Mouse (Mus musculus) left cerebral cortex, postnatal 36 days (tissue): ENCODE measurements at regions not wholly inside any gene's neighbourhood (a gene's known extent, or its start where the extent isn't known, plus 50 kb on each side); places are given as distances from the start of the nearest gene placed in this dataset.

Experiments
- DNase-seq, 2 experiments: peaks; one replicate each; pipeline ENCODE4 v3.0.0; 2021 to 2022; ENCODE audit warnings: low spot score in 2 of 2, mixed read lengths in 1 of 2
- intact Hi-C: fragments of 180-260 bp; cut with DNase I; formaldehyde crosslinking; loops from one replicate; pipeline ENCODE4 v1.15.1; 2025

DNA sequence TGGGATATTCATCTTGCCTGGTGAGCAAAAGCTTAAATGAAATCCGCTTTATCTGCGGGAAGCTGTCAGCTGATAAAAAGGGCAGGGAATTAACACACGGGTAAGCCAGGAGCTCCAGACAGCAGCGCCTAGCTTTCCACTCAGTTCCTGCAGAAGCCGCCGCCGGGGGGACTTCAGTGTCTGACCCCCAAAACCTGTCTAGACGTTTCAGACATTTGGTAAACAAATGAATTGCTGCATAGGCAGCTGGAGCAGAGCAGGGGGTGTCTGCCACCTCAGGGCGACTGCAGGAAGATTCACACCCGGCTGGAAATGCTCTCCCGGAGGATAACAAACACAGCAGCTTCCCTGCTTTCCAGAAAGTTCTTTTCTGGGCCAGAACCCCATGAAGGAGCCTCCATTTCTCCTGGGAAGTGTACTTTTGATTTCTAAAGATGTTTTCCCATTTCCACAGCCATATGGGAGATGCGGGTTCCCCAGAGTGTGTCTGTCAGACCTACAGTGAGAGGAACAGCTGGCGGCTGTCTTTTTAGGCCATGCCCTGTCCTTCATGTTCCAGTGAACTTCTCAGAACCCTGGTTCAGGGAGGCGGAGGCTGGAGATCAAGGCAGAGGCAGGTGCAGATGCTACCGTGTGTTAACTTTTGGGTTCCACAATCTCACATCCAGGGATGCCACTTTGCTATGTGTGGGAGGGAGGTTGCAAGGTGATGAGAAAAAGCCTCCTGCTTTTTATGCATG is 58.7 kb upstream of the Pmepa1 start:
- intact Hi-C loops: loop anchor here (10.0 kb wide), 1 partner anchor 210 kb away; no protein-coding TSS in a partner anchor
- DNase-seq: no peak

DNA sequence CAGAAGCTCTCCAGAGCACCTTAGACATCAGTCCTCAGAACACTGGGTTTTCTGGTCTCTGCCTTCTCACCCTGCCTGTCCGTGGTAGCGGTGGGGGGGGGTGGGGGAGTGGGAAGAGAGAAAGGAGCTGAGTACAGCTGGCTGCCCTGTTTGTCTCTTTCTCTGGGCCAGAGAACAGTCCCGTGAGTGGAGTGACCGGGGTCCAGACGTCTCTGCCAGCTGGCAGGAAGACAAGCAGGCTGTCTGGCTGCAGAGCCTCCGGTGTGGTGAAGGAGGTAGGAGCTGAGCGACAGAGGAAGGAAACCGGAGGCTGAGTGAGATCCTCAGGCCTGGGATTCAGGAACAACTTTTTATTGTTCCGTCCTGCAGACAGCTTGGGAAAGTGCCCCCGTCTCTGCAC is 59.5 kb upstream of the Pmepa1 start:
- intact Hi-C loops: loop anchor here (10.0 kb wide), 1 partner anchor 209 kb away; no protein-coding TSS in a partner anchor
- DNase-seq: peak; percentile 20 to 31

DNA sequence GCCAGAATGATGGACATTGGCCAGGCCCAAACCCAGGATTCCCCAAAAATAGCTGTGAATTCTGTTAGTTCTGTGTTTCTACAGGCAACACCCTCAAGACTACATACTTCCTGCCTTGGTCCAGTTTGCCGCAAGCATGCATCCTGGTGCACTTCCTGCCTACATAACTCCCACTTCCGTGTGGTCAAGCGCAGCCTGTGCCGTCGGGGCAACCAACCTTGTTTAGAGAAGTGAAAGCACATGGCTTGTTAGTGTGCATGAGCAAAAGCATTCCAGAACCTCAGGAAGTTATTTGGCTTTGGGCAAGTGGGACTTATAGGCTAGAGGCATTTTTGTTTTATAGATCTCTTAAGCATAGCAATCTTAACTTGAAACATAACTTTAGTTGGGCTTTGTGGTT is 61.3 kb upstream of the Pmepa1 start:
- intact Hi-C loops: loop anchor here (10.0 kb wide), 1 partner anchor 207 kb away; no protein-coding TSS in a partner anchor
- no peak for DNase-seq

DNA sequence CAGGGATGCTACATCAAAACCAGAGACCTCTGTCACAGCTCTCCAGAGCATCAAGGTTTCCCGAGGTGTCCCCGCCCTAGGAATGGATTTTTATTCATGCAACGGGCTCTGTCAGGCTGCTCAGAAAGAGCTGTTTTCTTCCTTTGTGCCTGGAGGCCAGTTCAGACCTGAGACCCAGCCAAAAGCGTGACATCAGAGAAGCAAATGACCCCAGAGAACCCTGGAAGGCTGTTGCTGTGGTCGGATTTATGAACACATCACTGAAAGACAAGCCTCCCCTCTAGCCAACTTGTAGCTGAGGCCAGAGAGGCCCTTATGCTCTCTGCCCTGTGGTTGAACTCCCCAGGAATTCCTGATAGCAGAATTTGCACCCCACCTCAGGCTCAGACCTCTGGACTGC is 62.3 kb upstream of the Pmepa1 start:
- no peak for DNase-seq
- intact Hi-C loops: loop anchor here (10.0 kb wide), 1 partner anchor 206 kb away; no protein-coding TSS in a partner anchor

DNA sequence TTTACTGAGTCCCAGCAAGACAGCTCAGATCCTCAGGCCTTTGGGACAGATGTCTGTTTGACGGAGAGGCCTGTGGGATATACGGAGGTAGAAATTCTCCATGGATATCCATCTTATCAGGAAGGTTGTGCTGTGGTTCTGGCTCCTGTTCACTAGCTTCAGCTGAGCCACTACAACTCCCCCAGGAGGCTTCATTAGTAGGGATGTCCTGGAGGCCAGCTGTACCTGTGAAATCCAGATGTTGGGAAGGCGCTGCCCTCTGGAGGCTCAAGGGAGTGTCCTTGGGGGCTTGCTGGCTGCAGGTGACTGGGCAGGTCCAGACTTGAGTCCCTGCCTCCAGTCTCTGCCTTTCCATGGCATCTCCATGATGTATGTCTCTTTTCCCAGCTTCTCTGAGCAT is 62.9 kb upstream of the Pmepa1 start:
- intact Hi-C loops: loop anchor here (10.0 kb wide), 1 partner anchor 206 kb away; no protein-coding TSS in a partner anchor
- DNase-seq: no peak

DNA sequence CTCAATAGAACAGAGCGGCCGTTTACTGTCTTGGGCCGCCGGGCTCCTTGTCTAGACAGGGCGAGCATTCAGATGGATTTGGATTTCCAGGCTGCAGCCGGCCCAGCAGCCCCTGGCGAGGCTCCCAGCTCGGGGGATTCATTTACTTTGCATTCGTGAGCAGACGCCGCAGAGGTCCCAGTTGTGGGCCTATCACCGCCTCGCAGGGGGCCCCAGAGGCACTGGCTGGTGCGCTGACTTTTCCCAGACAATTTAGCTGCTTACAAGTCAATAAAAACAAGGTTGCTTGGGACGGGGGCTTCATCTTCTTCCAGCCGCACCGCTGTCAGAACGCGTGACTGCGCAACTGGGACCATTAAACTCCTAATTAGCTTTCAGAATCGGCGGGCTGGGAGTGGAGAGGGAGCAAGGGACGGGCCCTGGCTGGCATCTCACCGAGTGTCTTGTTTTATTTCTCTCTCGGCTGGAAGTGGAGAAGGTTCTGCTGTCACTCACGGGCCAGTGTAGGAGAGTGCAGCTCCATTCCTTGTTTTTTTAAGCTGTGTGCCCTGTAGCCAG is 63.8 kb upstream of the Pmepa1 start:
- no peak for DNase-seq
- intact Hi-C loops: no loop called here

DNA sequence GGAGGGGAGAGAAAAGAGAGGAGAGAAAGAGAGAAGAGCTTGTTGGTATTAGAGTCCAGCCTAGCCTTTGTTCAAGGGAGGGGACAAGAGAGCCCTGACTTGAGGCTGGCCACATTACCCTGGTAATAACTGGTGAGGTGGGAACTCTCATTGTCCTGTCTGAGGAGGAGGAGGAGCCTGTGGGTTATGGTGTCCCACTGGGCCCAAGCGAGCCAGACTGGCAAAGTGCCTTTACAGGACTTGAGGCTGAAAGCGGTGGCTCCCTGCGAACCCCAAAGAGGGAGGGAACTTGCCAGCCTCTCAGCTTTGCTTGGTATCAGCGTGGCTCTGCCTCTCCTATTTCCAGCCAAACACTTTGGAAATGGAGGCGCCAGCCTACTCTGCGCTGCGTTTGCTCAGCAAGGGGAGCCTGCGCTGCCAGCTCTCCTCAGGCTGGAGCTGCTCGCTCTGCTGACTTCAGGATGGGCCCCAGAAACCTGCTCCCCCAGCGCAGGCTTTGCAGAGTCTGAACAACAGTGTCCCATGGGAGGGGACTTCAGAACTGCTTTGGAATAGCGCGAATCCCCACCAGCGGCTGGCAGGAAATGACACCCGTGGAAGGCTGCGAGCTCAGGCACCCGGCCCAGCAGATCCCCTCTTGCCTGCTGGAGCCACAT is 66.4 kb upstream of the Pmepa1 start:
- intact Hi-C loops: no loop called here
- no peak for DNase-seq

DNA sequence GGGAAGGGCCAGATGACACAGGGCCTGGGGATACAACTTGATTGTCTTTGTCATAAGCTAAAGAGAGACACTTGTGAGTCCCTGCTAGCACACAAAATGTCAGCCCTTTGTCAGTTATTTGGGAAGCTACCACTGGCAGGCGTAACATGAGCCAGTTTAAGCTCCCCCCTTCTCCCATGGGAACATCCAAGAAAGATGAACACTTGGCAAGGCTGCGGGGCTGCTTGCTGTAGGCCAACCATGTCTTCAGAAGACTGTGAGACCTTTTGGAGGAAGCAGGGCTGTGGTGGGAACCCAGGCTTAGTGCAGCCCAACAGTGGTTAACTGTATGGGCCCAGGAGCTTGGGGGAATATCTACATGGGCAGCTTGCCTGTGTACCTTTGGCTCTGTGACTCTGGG is 67.3 kb upstream of the Pmepa1 start:
- no peak for DNase-seq
- intact Hi-C loops: no loop called here

DNA sequence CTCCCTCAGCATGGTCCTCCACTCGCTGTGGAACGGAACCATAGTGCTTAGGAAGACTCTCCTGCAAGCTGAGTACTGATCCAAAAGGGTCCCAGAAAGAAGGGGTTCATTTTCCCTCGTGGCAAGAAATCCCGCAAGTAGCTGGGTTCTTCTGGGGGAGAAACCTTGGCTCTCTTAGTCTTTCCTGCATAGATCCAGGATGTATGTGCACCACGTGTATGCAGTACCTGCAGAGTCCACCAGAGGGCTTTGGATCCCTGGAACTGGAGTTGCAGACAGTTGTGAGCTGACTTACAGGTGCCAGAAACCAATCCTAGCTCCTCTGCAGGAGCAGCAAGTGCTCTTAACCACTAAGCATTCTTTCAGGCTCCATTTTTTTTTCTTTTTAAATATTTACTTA is 67.9 kb upstream of the Pmepa1 start:
- intact Hi-C loops: no loop called here

DNA sequence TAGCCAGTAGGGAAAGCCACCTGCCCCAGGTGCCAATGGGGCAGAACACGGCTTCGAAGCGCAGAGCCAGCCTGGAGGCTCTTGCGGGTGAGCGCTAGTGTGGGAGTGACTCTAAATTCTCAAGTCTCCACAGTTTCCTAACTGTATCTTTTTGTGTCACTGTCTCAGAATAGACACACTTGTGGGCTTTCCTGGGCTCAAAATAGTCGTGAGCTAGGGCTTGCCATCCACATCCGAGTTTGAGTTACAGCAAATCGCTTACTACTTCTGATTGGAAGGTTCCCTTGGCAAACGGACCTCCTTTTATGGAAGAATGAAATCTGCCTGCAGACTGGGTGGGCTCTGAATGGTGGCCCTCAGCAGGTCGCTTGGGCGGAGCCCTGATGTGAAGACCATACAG is 71.0 kb upstream of the Pmepa1 start:
- DNase-seq: peak; percentile 37 to 65
- intact Hi-C loops: no loop called here

More for the DNA sequence above, 67.9 kb upstream of the Pmepa1 start:
- DNase-seq: no peak

DNA sequence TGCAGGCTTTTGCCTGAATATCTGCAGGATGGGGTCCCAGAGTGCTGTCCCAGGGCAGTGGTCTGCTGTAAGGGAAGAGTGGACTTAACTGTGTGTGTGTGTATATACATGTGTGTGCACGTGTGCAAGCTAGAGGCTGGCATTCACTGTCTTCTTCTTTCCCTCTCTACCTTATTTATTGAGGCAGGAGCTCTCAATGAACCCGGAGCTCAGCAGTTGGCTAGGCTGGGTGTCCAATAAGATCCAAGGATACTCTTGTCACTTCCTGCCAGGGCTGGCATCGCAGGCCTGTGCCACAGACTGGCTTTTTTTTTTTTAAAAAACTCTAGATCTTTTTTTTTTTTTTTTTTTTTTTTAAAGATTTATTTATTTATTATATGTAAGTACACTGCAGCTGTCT is 72.4 kb upstream of the Pmepa1 start:
- intact Hi-C loops: no loop called here
- DNase-seq: no peak

DNA sequence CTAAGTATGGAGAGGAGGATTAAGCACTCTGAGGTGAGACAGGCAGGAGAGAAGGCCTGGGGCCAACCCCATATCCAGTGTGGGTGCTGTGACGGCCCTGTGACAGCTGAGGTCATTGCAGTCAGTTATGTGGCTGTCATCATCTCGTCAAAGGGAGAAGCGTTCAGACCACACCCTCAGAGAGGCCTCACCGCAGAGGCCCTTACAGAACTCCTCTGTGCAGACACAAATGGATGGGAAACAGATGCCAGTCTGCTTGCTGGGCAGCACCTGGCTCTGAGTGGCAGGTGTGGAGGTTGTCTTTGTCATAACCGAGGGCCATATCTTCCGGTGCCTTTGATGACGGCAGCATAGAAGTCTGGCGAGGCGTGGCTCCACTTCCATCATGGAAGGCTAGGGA is 73.2 kb upstream of the Pmepa1 start:
- intact Hi-C loops: no loop called here
- DNase-seq: no peak

DNA sequence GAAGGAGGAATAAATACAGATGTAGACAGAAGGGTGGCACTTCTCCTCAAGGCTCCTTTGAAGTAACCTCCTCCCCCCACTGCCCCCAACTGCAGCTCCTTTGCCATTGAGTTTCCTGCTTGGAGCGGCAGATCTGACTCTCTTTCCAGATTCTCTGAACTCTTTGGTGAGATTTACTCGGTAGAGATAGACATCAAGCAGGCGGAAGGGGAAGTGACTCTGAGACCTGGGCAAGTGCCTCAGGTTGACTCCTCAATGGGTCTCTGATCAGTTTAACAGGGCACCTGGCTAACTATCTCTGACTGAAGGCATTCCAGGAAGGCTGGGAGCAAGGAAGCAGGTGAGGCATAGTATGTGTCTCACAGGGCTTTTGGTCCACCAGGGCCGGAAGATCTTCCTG is 73.6 kb upstream of the Pmepa1 start:
- intact Hi-C loops: loop anchor here (5.0 kb wide), 1 partner anchor 307 kb away; the partner anchor contains the start of gene Rab22a
- DNase-seq: no peak

DNA sequence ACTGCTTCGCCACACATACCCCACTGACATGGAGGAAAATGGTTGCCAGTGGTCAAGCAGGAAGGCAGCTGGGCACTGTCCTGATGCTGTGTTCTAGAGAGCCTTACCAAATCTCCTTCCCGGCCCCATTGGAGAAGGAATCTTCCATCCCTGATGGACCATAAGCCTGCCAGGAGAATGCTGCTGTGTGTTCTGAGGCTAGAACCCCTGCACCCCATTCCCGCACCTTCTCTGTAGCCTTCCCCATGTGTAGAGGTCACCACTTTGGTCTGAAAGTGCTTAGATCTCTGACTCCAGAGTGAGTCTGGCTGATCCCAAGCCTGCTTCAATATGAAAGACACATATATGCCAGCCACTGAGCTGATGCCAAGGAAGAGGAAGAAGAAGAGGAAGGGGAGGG is 74.1 kb upstream of the Pmepa1 start:
- DNase-seq: no peak
- intact Hi-C loops: loop anchor here (5.0 kb wide), 1 partner anchor 307 kb away; the partner anchor contains the start of gene Rab22a

DNA sequence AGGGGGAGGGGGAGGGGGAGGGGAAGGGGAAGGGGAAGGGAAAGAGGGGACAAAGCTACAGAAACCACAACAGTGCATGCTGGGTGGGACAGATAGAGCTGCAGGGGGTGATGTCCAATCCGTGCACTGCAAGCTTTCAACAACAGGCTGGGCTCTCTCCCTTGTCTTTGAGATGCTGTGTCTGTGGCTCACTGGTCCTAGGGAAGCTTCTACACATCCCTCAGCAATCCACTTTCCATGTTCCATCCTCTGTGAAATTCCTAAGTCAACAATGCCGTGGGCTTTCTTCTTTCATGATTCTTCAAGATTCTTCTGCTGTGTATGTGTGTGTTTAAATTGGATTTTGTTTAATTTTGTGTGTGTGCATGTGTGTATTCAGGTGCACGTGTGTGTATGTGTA is 74.5 kb upstream of the Pmepa1 start:
- intact Hi-C loops: loop anchor here (5.0 kb wide), 1 partner anchor 306 kb away; the partner anchor contains the start of gene Rab22a
- DNase-seq: no peak

DNA sequence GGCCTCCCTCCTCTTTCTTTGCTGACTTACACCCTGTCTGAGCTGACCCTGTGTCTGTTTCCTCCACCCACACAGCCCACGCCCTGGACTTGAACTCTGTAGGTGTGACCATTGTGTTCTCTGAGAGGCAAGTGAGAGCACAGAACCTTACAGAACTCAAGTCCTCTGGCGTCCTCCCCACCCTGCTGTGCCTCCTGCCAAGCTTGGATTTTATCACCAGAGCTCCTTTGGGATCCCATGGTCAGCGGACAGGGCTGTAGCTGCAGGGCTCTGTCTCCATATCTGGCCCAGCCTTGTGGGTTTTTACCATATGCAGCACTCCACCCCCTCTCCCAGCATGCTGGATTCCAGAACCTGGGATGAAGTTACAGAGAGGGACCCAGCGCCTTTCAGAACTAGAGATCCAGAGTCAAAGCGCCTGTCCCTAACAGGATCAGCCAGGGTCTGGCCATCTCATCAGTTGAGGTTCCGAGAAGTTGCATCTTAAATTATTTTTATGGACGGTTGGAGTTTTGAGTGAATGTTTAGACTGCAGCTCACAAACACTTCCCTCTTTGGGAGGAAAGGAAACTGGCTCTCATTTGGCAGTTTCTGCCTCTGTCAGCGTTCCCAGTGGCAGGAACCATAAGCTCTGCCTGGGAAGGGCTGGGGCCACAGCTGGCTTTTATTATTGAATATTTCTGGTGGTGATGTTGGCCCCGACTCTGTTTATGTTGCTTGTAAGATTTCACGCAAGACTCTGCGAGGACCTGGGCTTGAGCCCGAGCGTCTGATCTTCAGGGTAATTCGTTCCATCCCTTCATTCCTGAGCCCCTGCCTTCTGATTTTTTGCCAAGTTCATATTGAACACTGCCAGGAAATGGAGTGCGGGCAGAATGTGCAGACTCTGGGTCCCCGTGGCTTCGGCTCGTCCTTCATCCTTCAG is 75.8 kb upstream of the Pmepa1 start:
- intact Hi-C loops: loop anchor here (5.0 kb wide), 1 partner anchor 305 kb away; the partner anchor contains the start of gene Rab22a
- DNase-seq: peak in 1 of 2 experiments; percentile 20

DNA sequence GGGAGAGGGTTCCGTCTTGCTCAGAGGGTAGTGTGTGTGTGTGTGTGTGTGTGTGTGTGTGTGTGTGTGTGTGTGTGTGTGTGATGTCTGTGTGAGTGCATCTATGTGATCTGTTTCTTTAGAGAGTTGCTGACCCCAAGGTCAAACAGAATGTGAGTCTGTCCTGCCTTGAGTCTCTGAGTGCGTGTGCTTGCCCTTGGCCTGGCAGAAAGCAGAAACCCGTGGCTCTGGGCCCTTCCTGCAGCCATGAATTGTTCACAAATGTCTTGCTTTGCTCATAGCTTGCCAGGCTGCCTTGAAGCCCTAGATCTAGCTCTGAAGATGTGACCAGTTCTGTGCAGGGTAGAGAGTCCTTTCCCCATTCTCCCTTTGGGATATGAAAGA is 76.4 kb upstream of the Pmepa1 start:
- intact Hi-C loops: loop anchor here (5.0 kb wide), 1 partner anchor 305 kb away; the partner anchor contains the start of gene Rab22a
- DNase-seq: no peak

DNA sequence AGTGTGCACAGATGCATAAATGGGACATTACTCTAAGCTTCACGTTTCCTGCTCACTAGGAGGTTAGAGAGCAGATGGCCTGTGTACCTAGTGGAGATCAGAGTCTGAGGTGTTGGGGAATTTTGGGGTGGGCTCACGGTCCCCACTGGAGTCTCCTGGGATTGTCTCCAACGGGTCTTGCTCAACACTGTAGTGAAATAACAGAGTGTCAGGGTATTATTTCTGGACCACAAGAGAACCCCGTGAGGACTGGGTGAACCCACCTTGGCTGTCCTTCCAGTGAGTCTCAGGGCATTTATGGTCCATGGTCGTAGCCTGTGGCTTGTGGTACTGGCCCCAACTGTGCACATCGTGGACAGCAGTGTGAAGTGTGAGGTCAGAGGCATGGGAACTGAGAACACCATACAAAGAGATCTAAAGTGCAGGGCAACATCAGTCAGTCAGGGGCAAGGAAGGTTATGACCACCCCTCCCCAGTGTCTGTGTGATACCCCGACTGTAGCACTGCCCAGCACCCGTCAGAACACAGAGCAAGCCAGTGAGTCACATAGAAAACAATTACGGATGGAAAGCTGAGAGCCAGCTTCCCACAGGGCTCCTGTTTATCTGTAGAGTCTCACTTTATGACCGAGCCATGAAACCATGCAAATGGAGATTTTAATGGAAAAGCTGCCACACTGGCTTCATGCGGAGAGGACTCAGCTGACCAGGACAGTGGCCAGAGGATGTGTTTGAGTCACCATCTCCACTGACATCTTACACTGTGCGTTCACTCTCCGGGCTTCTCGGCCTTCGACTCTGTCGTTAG is 77.3 kb upstream of the Pmepa1 start:
- DNase-seq: no peak
- intact Hi-C loops: loop anchor here (5.0 kb wide), 1 partner anchor 304 kb away; the partner anchor contains the start of gene Rab22a

DNA sequence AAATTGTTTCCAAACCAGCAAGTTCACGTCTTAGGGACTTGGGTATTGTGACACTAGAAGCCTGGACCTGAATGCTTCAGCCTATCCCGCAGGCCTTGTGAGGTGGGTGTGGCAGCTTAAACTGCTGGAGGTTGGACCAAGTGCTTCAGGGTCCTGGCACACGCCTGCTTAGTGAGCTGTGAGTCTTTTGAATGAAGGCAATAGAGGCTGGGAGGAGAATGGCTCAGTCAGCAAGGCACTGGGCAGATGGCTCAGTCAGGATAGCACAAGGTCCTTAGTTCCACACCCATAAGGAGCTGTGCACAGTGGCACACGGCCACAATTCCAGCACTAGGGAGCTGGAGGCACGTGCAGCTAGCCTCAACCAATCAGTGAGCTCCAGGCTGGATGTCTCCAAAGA is 80.5 kb upstream of the Pmepa1 start:
- DNase-seq: no peak
- intact Hi-C loops: no loop called here
